Mouse (Mus musculus) ES-E14 (cell line): Measurements from ENCODE around the gene Mxra7.

Experiments
- CHD2 ChIP-seq: IDR thresholded peaks from 2 replicates; pipeline ENCODE4 v1.6.1; 2014; ENCODE audit warnings: mild to moderate bottlenecking, low read depth, low read length, inconsistent platforms
- ZC3H11A ChIP-seq: IDR thresholded peaks from 2 replicates; pipeline ENCODE4 v1.6.1; 2012; ENCODE audit warnings: low read depth, mild to moderate bottlenecking, inconsistent platforms, low read length, borderline replicate concordance

DNA sequence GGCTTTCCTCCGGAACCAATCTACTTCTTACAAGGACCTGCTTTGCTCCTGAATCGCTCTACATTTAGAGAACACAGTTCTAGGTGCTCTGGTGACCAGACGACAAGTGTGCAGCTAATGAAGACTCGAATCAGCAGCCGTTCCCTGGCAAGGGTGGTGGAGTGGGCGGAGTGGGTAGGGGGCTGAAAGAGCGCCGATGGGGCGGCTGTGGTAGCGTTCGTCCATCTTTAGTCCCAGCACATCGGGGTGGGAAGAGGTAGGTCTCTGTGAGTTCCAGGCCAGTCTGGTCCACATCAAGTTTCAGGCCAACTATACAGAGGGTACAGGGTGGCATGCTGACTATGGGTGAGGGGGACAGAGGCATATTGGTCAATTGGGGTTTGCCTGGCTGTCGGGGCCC lies 14.2 kb downstream of the Mxra7 start:
- TF ChIP-seq CHD2 (no peak), ZC3H11A (no peak)
